Mouse (Mus musculus): Measurements from ENCODE around the gene Nkapl. TPM values are rescaled to one million over a fixed set of nuclear protein-coding genes. Genes with fewer than 3 reads are reported as not detected.
"Not testable (repeated sequence)": the region's sequence is repeated elsewhere in the genome, so short reads cannot be mapped to it uniquely, and the experiment has no call there.

Nkapl gene
- polyA plus RNA-seq (2015; fragmentation: Nextera tagmentation; extraction: Ambion mirVana): 2.8 and 3.5 TPM in 2 replicates

- Histone ChIP-seq H3K27ac (no peak within 1 kb of the TSS), H3K4me1 (no peaks in the 10 kb centered on the region), H3K36me3 (no peaks in the 10 kb centered on the region), H3K9me3 (no peaks in the 10 kb centered on the region), H3K27me3 (peaks cover 23% of the 10 kb centered on the region), H3K9ac (peak within 1 kb of the TSS; percentile 78), H3K4me3 (peak within 1 kb of the TSS; percentile 61), H3K4me2 (peak within 1 kb of the TSS; percentile 93)
- peak; percentile 94 for ATAC-seq (ENCODE audit: insufficient number of reproducible peaks, insufficient read depth, low FRiP score, low TSS enrichment, low read depth)
- under 1% methylated on average over 54 of the region's 54 CpGs for WGBS
Measured at GRCm38 (mm10) chr13:21468061-21469019, at the start of gene Nkapl. Gene Nkapl (minus strand): TSS chr13:21468509.

GRCm38 (mm10) chr13:21506221-21506649, 37.9 kb upstream of the Nkapl start:
- Histone ChIP-seq H3K9ac (peak overlapping the region; percentile 74), H3K4me1 (0 out of 2 replicates have a peak, but pooled peaks cover 3% of the 10 kb centered on the region), H3K4me2 (peak overlapping the region; percentile 59), H3K27me3 (no peaks in the 10 kb centered on the region), H3K9me3 (no peaks in the 10 kb centered on the region), H3K36me3 (no peaks in the 10 kb centered on the region), H3K27ac (peak overlapping the region; percentile 91), H3K4me3 (peak overlapping the region; percentile 60)
- ATAC-seq (ENCODE audit: insufficient number of reproducible peaks, insufficient read depth, low FRiP score, low TSS enrichment, low read depth): peak; percentile 98
- under 1% methylated on average over 21 of the region's 21 CpGs for WGBS

GRCm38 (mm10) chr13:21502296-21502695, 34.0 kb upstream of the Nkapl start:
- H3K9me3 ChIP-seq: no peaks in the 10 kb centered on the region
- 86% methylated on average over 5 of the region's 5 CpGs for WGBS
- no peak overlapping the region for H3K4me2 ChIP-seq
- no peaks in the 10 kb centered on the region for H3K27me3 ChIP-seq
- no peak for ATAC-seq (ENCODE audit: insufficient number of reproducible peaks, insufficient read depth, low FRiP score, low TSS enrichment, low read depth)
- H3K27ac ChIP-seq: no peak overlapping the region
- no peak overlapping the region for H3K4me3 ChIP-seq
- no peaks in the 10 kb centered on the region for H3K36me3 ChIP-seq
- 0 out of 2 replicates have a peak, but pooled peaks cover 3% of the 10 kb centered on the region for H3K4me1 ChIP-seq
- no peak overlapping the region for H3K9ac ChIP-seq

GRCm38 (mm10) chr13:21501182-21501581, 32.9 kb upstream of the Nkapl start, which contains the start of gene Gm11273:
Gene Gm11273 (minus strand): TSS chr13:21501418.
- not testable (repeated sequence) for H3K27me3 ChIP-seq; H3K9me3 ChIP-seq; H3K27ac ChIP-seq; H3K4me2 ChIP-seq; H3K36me3 ChIP-seq; H3K9ac ChIP-seq; H3K4me1 ChIP-seq; H3K4me3 ChIP-seq; ATAC-seq (ENCODE audit: insufficient number of reproducible peaks, insufficient read depth, low FRiP score, low TSS enrichment, low read depth)
- WGBS: 90% methylated on average over 17 of the region's 17 CpGs

- Histone ChIP-seq H3K4me2 (no peak within 1 kb of the TSS), H3K4me1 (no peaks in the 10 kb centered on the region), H3K9me3 (no peaks in the 10 kb centered on the region), H3K4me3 (no peak within 1 kb of the TSS), H3K36me3 (no peaks in the 10 kb centered on the region), H3K9ac (no peak within 1 kb of the TSS), H3K27me3 (no peaks in the 10 kb centered on the region), H3K27ac (no peak within 1 kb of the TSS)
- WGBS: 94% methylated on average over 21 of the region's 21 CpGs
- ATAC-seq (ENCODE audit: insufficient number of reproducible peaks, insufficient read depth, low FRiP score, low TSS enrichment, low read depth): no peak
Measured at GRCm38 (mm10) chr13:21495080-21495479, 26.8 kb upstream of the Nkapl start, which contains the start of gene AK157302. Gene AK157302 (plus strand): TSS chr13:21495223.

- no peak overlapping the region for H3K4me3 ChIP-seq
- no peak overlapping the region for H3K9ac ChIP-seq
- no peaks in the 10 kb centered on the region for H3K4me1 ChIP-seq
- ATAC-seq (ENCODE audit: insufficient number of reproducible peaks, insufficient read depth, low FRiP score, low TSS enrichment, low read depth): no peak
- H3K27me3 ChIP-seq: no peaks in the 10 kb centered on the region
- H3K36me3 ChIP-seq: no peaks in the 10 kb centered on the region
- H3K4me2 ChIP-seq: no peak overlapping the region
- 86% methylated on average over 5 of the region's 5 CpGs for WGBS
- H3K27ac ChIP-seq: no peak overlapping the region
- no peaks in the 10 kb centered on the region for H3K9me3 ChIP-seq
Measured at GRCm38 (mm10) chr13:21492847-21493246, 24.5 kb upstream of the Nkapl start.

GRCm38 (mm10) chr13:21486881-21487280, 18.6 kb upstream of the Nkapl start:
- Histone ChIP-seq H3K4me1 (no peaks in the 10 kb centered on the region), H3K4me3 (no peak overlapping the region), H3K36me3 (peaks cover 19% of the 10 kb centered on the region), H3K27ac (no peak overlapping the region), H3K9me3 (no peaks in the 10 kb centered on the region), H3K27me3 (no peaks in the 10 kb centered on the region), H3K9ac (no peak overlapping the region), H3K4me2 (no peak overlapping the region)
- WGBS: 83% methylated on average over 1 of the region's 1 CpGs
- no peak for ATAC-seq (ENCODE audit: insufficient number of reproducible peaks, insufficient read depth, low FRiP score, low TSS enrichment, low read depth)

- not testable (repeated sequence) for H3K9me3 ChIP-seq, H3K36me3 ChIP-seq, H3K27me3 ChIP-seq
- Histone ChIP-seq H3K4me2 (peak within 1 kb of the TSS; percentile 66), H3K27ac (peak within 1 kb of the TSS; percentile 77), H3K4me1 (peaks cover 11% of the 10 kb centered on the region; the same call in 1 of the 2 replicates), H3K9ac (peak within 1 kb of the TSS; percentile 78), H3K4me3 (peak within 1 kb of the TSS; percentile 61)
- ATAC-seq (ENCODE audit: insufficient number of reproducible peaks, insufficient read depth, low FRiP score, low TSS enrichment, low read depth): peak; percentile 62
- WGBS: 2% methylated on average over 31 of the region's 31 CpGs
Measured at GRCm38 (mm10) chr13:21478759-21479670, 10.7 kb upstream of the Nkapl start, which contains the start of the genes Zkscan4 and Gm10065. Gene Zkscan4 (plus strand): TSS chr13:21478907. Gene Gm10065 (minus strand): TSS chr13:21479441.

GRCm38 (mm10) chr13:21472427-21472826, 4.1 kb upstream of the Nkapl start:
- Histone ChIP-seq H3K9ac (no peak overlapping the region), H3K36me3 (no peaks in the 10 kb centered on the region), H3K27ac (no peak overlapping the region), H3K4me1 (no peaks in the 10 kb centered on the region), H3K9me3 (no peaks in the 10 kb centered on the region), H3K27me3 (peaks cover 19% of the 10 kb centered on the region), H3K4me2 (no peak overlapping the region), H3K4me3 (no peak overlapping the region)
- no peak for ATAC-seq (ENCODE audit: insufficient number of reproducible peaks, insufficient read depth, low FRiP score, low TSS enrichment, low read depth)
- 29% methylated on average over 4 of the region's 4 CpGs for whole genome bisulfite sequencing

- peaks cover 23% of the 10 kb centered on the region for H3K27me3 ChIP-seq
- H3K9ac ChIP-seq: no peak overlapping the region
- no peaks in the 10 kb centered on the region for H3K4me1 ChIP-seq
- 26% methylated on average over 9 of the region's 9 CpGs for WGBS
- no peak for ATAC-seq (ENCODE audit: insufficient number of reproducible peaks, insufficient read depth, low FRiP score, low TSS enrichment, low read depth)
- no peaks in the 10 kb centered on the region for H3K9me3 ChIP-seq
- peak overlapping the region; percentile 93 for H3K4me2 ChIP-seq
- no peak overlapping the region for H3K27ac ChIP-seq
- H3K4me3 ChIP-seq: no peak overlapping the region
- no peaks in the 10 kb centered on the region for H3K36me3 ChIP-seq
Measured at GRCm38 (mm10) chr13:21469097-21469496, 788 bp upstream of the Nkapl start.

- Histone ChIP-seq H3K9me3 (0 out of 2 replicates have a peak, but pooled peaks cover 3% of the 10 kb centered on the region), H3K36me3 (no peaks in the 10 kb centered on the region), H3K4me3 (no peak overlapping the region), H3K9ac (no peak overlapping the region), H3K4me1 (no peaks in the 10 kb centered on the region), H3K27me3 (peaks cover 23% of the 10 kb centered on the region), H3K27ac (no peak overlapping the region), H3K4me2 (no peak overlapping the region)
- ATAC-seq (ENCODE audit: insufficient number of reproducible peaks, insufficient read depth, low FRiP score, low TSS enrichment, low read depth): no peak
- WGBS: 85% methylated on average over 10 of the region's 10 CpGs
Measured at GRCm38 (mm10) chr13:21467336-21467735, 973 bp downstream of the Nkapl start.
